Mouse (Mus musculus): ENCODE data around the gene Chil1. TPM values are rescaled to one million over a fixed set of nuclear protein-coding genes. Genes with fewer than 3 reads are reported as not detected.

Gene Chil1
- polyA plus RNA-seq (2012; fragmentation: generic; extraction: Trizol), result 0.08 TPM
- long read RNA-seq, experiment 1, result 0 reads
- long read RNA-seq, experiment 2, result 0 reads

GRCm38 (mm10) chr1:134182025-134182424 lies at the start of gene Chil1:
Chil1 (plus strand) TSS chr1:134182176.
- no peak within 1 kb of the TSS for H3K4me3 ChIP-seq (ENCODE audit: insufficient read depth, poor library complexity, severe bottlenecking)
- H3K36me3 ChIP-seq (ENCODE audit: control insufficient read depth, insufficient read depth), result no peaks in the 10 kb centered on the region
- H3K79me2 ChIP-seq (ENCODE audit: control insufficient read depth, insufficient read depth), result no peaks in the 10 kb centered on the region
- no peaks in the 10 kb centered on the region for H3K79me3 ChIP-seq (ENCODE audit: low read depth)
- TF ChIP-seq CTCF (IDR thresholded peaks at IDR 0.05; ENCODE audit: control insufficient read depth, insufficient read depth, insufficient read length) (no peak), USF1 (IDR thresholded peaks at IDR 0.05; ENCODE audit: low read depth) (no peak), MAX (IDR thresholded peaks at IDR 0.05) (no peak), CEBPB (IDR thresholded peaks at IDR 0.05; ENCODE audit: low read depth) (no peak), MYOG (IDR thresholded peaks at IDR 0.05; ENCODE audit: control insufficient read depth, extremely low read depth, insufficient read length) (no peak)
- no peak within 1 kb of the TSS for H3ac ChIP-seq (ENCODE audit: control insufficient read depth, insufficient read length, low read depth)
- peaks cover 40% of the 10 kb centered on the region for H3K27me3 ChIP-seq (ENCODE audit: control insufficient read depth, insufficient read depth, insufficient read length)

GRCm38 (mm10) chr1:134133316-134133715 lies 48.7 kb upstream of the Chil1 start:
- Histone ChIP-seq H3ac (ENCODE audit: control insufficient read depth, insufficient read length, low read depth) (no peak overlapping the region), H3K27me3 (ENCODE audit: control insufficient read depth, insufficient read depth, insufficient read length) (peaks cover 37% of the 10 kb centered on the region), H3K79me3 (ENCODE audit: low read depth) (no peaks in the 10 kb centered on the region), H3K36me3 (ENCODE audit: control insufficient read depth, insufficient read depth) (no peaks in the 10 kb centered on the region), H3K79me2 (ENCODE audit: control insufficient read depth, insufficient read depth) (no peaks in the 10 kb centered on the region), H3K4me3 (ENCODE audit: insufficient read depth, poor library complexity, severe bottlenecking) (no peak overlapping the region)
- TF ChIP-seq CTCF (IDR thresholded peaks at IDR 0.05; ENCODE audit: control insufficient read depth, insufficient read depth, insufficient read length) (no peak), CEBPB (IDR thresholded peaks at IDR 0.05; ENCODE audit: low read depth) (no peak), USF1 (IDR thresholded peaks at IDR 0.05; ENCODE audit: low read depth) (no peak), MYOG (IDR thresholded peaks at IDR 0.05; ENCODE audit: control insufficient read depth, extremely low read depth, insufficient read length) (no peak), MYOD1 (IDR thresholded peaks at IDR 0.05; ENCODE audit: control insufficient read depth, insufficient read length, low read depth) (no peak), MAX (IDR thresholded peaks at IDR 0.05) (no peak), FOSL1 (IDR thresholded peaks at IDR 0.05; ENCODE audit: insufficient read depth, low read length, poor library complexity, severe bottlenecking) (no peak)

GRCm38 (mm10) chr1:134136351-134136750 lies 45.6 kb upstream of the Chil1 start:
- no peak for TF ChIP-seq CTCF (IDR thresholded peaks at IDR 0.05; ENCODE audit: control insufficient read depth, insufficient read depth, insufficient read length)
- TF ChIP-seq MYOG (IDR thresholded peaks at IDR 0.05; ENCODE audit: control insufficient read depth, extremely low read depth, insufficient read length), result no peak
- no peak for TF ChIP-seq FOSL1 (IDR thresholded peaks at IDR 0.05; ENCODE audit: insufficient read depth, low read length, poor library complexity, severe bottlenecking)
- no peak for TF ChIP-seq MYOD1 (IDR thresholded peaks at IDR 0.05; ENCODE audit: control insufficient read depth, insufficient read length, low read depth)
- TF ChIP-seq CEBPB (IDR thresholded peaks at IDR 0.05; ENCODE audit: low read depth), result no peak
- TF ChIP-seq MAX (IDR thresholded peaks at IDR 0.05), result no peak
- TF ChIP-seq USF1 (IDR thresholded peaks at IDR 0.05; ENCODE audit: low read depth), result no peak
- H3K4me3 ChIP-seq (ENCODE audit: insufficient read depth, poor library complexity, severe bottlenecking), result no peak overlapping the region
- H3K79me3 ChIP-seq (ENCODE audit: low read depth), result no peaks in the 10 kb centered on the region
- peaks cover 54% of the 10 kb centered on the region for H3K27me3 ChIP-seq (ENCODE audit: control insufficient read depth, insufficient read depth, insufficient read length)
- H3K79me2 ChIP-seq (ENCODE audit: control insufficient read depth, insufficient read depth), result no peaks in the 10 kb centered on the region
- H3K36me3 ChIP-seq (ENCODE audit: control insufficient read depth, insufficient read depth), result no peaks in the 10 kb centered on the region
- no peak overlapping the region for H3ac ChIP-seq (ENCODE audit: control insufficient read depth, insufficient read length, low read depth)

- TF ChIP-seq CEBPB (IDR thresholded peaks at IDR 0.05; ENCODE audit: low read depth) (no peak), CTCF (IDR thresholded peaks at IDR 0.05; ENCODE audit: control insufficient read depth, insufficient read depth, insufficient read length) (no peak), MYOD1 (IDR thresholded peaks at IDR 0.05; ENCODE audit: control insufficient read depth, insufficient read length, low read depth) (no peak), MAX (IDR thresholded peaks at IDR 0.05) (no peak), MYOG (IDR thresholded peaks at IDR 0.05; ENCODE audit: control insufficient read depth, extremely low read depth, insufficient read length) (no peak), USF1 (IDR thresholded peaks at IDR 0.05; ENCODE audit: low read depth) (no peak), FOSL1 (IDR thresholded peaks at IDR 0.05; ENCODE audit: insufficient read depth, low read length, poor library complexity, severe bottlenecking) (no peak)
- H3K4me3 ChIP-seq (ENCODE audit: insufficient read depth, poor library complexity, severe bottlenecking), result no peak overlapping the region
- H3K36me3 ChIP-seq (ENCODE audit: control insufficient read depth, insufficient read depth), result no peaks in the 10 kb centered on the region
- H3ac ChIP-seq (ENCODE audit: control insufficient read depth, insufficient read length, low read depth), result no peak overlapping the region
- no peaks in the 10 kb centered on the region for H3K79me3 ChIP-seq (ENCODE audit: low read depth)
- H3K79me2 ChIP-seq (ENCODE audit: control insufficient read depth, insufficient read depth), result no peaks in the 10 kb centered on the region
- peaks cover 64% of the 10 kb centered on the region for H3K27me3 ChIP-seq (ENCODE audit: control insufficient read depth, insufficient read depth, insufficient read length)
Observed at GRCm38 (mm10) chr1:134138424-134138823, 43.6 kb upstream of the Chil1 start.

GRCm38 (mm10) chr1:134142363-134142794 lies 39.6 kb upstream of the Chil1 start:
- H3K79me2 ChIP-seq (ENCODE audit: control insufficient read depth, insufficient read depth), result no peaks in the 10 kb centered on the region

GRCm38 (mm10) chr1:134146066-134146465 lies 35.9 kb upstream of the Chil1 start:
- no peaks in the 10 kb centered on the region for H3K36me3 ChIP-seq (ENCODE audit: control insufficient read depth, insufficient read depth)
- H3K79me2 ChIP-seq (ENCODE audit: control insufficient read depth, insufficient read depth), result no peaks in the 10 kb centered on the region
- H3ac ChIP-seq (ENCODE audit: control insufficient read depth, insufficient read length, low read depth), result no peak overlapping the region
- no peak for TF ChIP-seq FOSL1 (IDR thresholded peaks at IDR 0.05; ENCODE audit: insufficient read depth, low read length, poor library complexity, severe bottlenecking)
- TF ChIP-seq USF1 (IDR thresholded peaks at IDR 0.05; ENCODE audit: low read depth), result no peak
- TF ChIP-seq CEBPB (IDR thresholded peaks at IDR 0.05; ENCODE audit: low read depth), result no peak
- no peak for TF ChIP-seq CTCF (IDR thresholded peaks at IDR 0.05; ENCODE audit: control insufficient read depth, insufficient read depth, insufficient read length)
- no peak for TF ChIP-seq MYOD1 (IDR thresholded peaks at IDR 0.05; ENCODE audit: control insufficient read depth, insufficient read length, low read depth)
- no peak for TF ChIP-seq MAX (IDR thresholded peaks at IDR 0.05)
- no peak for TF ChIP-seq MYOG (IDR thresholded peaks at IDR 0.05; ENCODE audit: control insufficient read depth, extremely low read depth, insufficient read length)
- no peak overlapping the region for H3K4me3 ChIP-seq (ENCODE audit: insufficient read depth, poor library complexity, severe bottlenecking)
- peaks cover 53% of the 10 kb centered on the region for H3K27me3 ChIP-seq (ENCODE audit: control insufficient read depth, insufficient read depth, insufficient read length)
- no peaks in the 10 kb centered on the region for H3K79me3 ChIP-seq (ENCODE audit: low read depth)

More at GRCm38 (mm10) chr1:134142363-134142794, 39.6 kb upstream of the Chil1 start:
- H3K27me3 ChIP-seq (ENCODE audit: control insufficient read depth, insufficient read depth, insufficient read length), result peaks cover 63% of the 10 kb centered on the region
- no peaks in the 10 kb centered on the region for H3K36me3 ChIP-seq (ENCODE audit: control insufficient read depth, insufficient read depth)
- no peak overlapping the region for H3ac ChIP-seq (ENCODE audit: control insufficient read depth, insufficient read length, low read depth)
- no peaks in the 10 kb centered on the region for H3K79me3 ChIP-seq (ENCODE audit: low read depth)
- no peak overlapping the region for H3K4me3 ChIP-seq (ENCODE audit: insufficient read depth, poor library complexity, severe bottlenecking)
- TF ChIP-seq MYOD1 (IDR thresholded peaks at IDR 0.05; ENCODE audit: control insufficient read depth, insufficient read length, low read depth) (no peak), CTCF (IDR thresholded peaks at IDR 0.05; ENCODE audit: control insufficient read depth, insufficient read depth, insufficient read length) (no peak), USF1 (IDR thresholded peaks at IDR 0.05; ENCODE audit: low read depth) (no peak), MYOG (IDR thresholded peaks at IDR 0.05; ENCODE audit: control insufficient read depth, extremely low read depth, insufficient read length) (no peak), MAX (IDR thresholded peaks at IDR 0.05) (no peak), CEBPB (IDR thresholded peaks at IDR 0.05; ENCODE audit: low read depth) (no peak), FOSL1 (IDR thresholded peaks at IDR 0.05; ENCODE audit: insufficient read depth, low read length, poor library complexity, severe bottlenecking) (no peak)
